Mouse (Mus musculus) embryo, embryonic 9.5 days (tissue): ENCODE measurements around the gene Kdelr3.

Experiments
- DNase-seq: peaks from one replicate; pipeline ENCODE4 v3.0.0-alpha.2; 2017; ENCODE audit errors: extremely low spot score

Gene Kdelr3

DNA sequence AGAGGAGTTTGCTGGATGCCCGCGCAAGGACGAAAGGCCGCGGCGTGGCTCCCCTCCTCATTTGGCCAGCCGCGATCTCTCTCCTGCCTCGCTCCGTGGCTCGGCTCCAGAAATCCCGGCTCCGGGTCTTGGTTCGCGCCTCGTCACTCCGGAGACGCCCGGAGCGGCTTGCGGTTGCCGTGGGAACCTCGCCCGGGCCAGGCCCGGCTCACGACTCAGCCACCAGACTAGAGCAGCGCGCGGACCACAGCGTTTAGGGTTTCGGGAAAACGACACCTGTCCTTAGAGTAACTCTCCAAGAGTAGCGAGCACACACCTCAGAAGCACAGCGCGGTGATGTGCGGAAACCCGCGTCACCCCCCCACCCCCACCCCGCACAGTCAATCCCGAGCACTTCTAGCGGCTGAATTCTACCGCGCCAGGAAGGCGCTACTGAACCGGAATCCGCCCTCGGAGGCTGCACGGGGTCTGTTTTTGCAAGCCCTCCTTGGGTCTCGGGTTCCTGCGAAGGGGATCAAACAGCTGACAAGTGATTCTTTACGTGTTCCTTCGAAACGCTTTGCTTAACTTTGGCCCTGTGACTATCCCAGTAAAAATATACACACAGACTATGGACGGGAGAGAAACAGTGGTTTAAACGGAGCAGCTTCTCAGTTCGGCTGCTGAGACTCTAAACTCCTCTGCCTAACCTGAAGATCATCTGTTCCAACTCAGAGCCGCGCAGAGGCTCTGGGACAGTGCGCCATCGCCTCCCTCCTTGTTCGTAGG lies 4.5 kb upstream of the Kdelr3 start:
- peak; percentile 78 for DNase-seq

DNA sequence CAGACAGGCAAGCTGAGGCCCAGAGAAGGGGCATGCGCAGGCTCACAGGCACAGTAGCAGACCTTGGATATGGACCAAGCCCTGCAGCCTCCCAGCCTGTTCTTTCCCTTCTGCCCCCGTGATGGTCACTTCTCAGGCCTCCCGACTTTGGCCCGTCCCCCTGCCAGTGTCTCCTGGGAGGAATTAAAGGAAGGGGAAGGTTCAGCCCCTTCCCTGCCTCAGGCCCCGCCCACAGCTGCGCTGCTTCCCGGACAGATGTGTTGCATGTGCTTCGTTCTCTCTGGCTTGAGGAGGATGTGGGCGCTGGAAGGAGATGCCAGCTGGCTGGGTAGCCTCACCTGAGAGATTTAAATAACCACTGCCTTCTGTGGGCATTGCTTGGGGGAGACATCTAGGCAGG lies 2.3 kb upstream of the Kdelr3 start:
- peak; percentile 53 for DNase-seq

DNA sequence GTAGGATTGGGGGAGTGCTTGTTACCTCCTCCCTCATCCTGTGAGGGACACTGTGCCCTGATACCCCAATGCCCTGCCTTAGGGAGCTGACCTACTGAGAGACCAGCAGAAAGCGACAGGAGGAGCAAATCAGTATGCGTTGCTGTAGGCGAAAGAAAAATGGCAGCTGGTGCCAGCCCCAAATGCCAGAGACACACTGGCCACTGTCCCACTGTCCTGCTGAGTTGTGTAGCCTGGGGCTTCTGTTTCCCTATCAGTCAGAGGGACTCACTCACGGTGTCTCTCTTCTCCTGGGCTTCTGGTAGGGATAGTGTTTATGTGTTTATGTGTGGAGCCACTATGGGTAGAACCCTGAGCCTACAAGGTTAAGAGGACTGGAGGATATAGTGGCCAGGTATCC lies 1.5 kb downstream of the Kdelr3 start:
- DNase-seq = no peak

DNA sequence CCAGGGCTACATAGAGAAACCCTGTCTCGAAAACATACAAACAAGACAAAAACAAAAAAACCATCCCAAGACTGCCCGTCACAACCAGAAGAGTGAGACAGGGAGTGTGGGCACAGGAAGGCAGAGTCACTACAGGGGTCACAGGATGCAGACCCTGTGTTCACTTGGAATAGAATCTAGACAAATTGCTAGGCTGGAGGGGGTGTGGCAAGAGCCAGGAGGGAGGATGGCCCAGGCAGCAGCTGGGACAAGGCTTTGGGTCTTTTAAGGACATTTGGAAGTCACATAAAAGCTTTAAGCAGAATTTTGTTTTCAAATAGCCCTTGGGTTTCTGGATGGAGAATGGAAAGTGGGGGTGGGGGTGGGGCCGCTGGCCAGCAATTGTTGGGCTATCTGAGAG lies 2.4 kb downstream of the Kdelr3 start:
- no peak for DNase-seq

DNA sequence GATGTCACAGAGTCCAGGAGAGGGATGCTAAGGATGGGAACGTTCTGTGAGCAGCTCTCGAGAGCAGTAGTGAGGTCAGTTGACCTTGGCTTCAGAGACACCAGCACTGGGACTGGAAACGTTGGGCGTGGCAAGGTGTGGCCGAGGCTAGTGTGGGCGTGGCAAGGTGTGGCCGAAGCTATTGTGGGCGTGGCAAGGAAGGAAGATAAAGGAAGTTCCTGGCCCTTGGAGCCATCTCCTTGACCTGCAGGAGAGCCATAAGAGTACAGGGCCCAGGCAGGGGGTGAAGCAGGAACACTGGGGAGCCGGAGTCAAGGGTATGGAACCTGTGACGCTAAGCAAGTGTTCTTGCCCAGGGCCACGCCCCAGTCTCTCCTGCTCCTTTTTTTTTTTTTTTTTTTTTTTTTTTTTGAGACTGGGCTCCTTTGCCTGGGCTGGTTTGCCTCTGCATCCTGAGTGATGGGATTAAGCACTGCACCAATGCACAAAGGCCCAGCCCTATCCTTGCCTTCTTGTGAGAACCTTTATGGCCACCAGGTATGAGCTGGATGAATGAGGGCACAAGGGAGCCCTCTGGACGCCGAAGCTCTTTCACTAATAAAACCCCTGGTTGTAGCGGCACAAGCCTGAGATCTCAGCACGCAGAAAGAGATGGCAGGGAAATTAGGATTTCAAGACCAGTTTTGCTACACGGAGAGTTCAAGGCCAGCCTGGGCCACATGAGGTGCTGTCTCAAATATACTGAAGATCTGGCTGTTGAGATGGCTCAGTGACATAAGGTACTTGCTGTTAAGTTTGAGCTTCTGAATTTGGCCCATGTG lies 3.4 kb downstream of the Kdelr3 start:
- DNase-seq = no peak

GRCm38 (mm10) chr15:79525564-79525963 lies 9.4 kb downstream of the Kdelr3 start:
- DNase-seq = no peak

DNA sequence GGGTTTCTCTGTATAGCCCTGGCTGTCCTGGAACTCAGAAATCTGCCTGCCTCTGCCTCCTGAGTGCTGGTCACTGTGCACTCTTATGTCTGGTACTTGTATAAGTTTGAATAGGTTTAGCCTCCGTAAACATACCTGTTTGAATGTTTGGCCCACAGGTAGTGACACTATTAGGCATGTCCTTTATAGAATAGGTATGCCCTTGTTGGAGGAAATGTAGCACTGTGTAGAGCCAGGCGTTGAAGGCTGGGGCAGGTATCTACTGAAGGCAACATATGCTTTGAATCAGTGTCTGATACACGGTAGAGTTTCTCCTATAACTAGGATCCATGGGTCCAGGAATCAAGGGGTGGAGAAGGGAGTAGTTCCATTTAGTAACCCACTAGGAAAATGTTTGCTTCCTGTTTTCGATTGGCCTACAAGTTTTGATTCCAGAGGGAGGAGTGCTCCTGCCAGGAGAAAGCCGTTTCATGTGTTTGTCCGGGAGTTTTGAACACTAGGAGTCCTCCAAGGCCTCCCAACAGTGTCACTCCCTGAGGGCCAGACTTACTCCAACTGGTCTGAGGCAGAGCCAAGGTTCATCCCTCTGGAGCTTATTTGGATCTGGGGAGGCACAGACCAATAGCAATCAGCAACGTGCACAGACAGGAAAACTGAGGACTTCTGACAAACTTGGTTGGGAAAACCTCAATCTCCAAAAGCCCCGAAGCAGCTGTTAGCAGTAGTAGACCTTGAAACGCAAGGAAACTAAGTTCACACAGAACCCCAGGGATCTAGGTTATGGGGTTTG lies 10.0 kb downstream of the Kdelr3 start:
- no peak for DNase-seq

- no peak for DNase-seq
These were observed 11.0 kb downstream of the Kdelr3 start for GRCm38 (mm10) chr15:79527192-79527591.

DNA sequence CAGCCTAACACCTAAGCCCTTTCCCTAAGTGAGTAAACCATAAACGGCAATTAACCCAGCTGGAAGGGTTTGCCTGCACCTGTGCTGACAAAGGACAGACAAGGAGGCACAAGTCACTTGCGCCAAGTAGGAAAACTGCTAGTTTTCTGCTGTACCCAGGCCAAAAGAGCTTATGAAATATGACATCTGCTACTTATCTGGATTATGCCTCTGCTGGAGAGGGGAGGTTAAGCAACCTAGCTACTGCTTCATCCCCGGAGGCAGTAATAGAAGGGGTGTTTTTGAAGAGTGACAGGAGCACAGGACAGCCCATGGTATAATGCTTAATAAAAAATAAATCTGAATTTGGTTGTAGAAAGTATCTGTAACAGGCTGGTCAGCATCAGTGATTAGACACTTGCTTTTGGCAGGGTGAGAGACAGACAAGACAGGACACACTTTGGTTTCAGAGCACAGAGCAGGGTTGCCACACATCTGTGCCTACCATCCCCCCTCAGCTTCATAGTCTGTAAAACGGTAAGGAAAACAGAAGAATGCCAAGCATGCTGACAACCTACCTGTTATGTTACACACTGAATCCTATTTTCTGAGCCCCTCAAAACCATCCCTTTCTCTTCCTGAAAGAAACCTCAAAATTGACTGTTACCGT lies 11.9 kb downstream of the Kdelr3 start:
- DNase-seq = no peak

GRCm38 (mm10) chr15:79529935-79530334 lies 13.7 kb downstream of the Kdelr3 start:
- no peak for DNase-seq

DNA sequence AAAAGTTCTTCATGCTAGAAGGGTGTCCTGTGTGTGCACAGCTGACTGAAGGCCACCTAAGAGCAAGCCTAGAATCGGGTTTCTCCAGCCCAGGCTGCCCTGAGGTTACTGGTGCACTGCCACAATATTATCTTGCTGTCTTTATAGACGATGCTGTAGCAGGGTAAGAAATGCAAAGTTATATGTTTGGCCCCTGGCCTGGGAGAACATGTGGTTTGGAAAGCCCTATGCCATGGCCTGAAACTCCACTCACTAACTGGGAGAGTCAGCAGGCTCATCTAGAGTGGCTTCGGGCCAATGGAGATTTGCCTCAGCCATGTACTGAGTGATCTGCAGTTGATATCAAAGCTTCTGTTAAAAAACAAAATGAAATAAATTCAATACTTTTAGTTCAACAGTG lies 17.6 kb downstream of the Kdelr3 start:
- DNase-seq = no peak

GRCm38 (mm10) chr15:79543968-79544367 lies 27.8 kb downstream of the Kdelr3 start:
- no peak for DNase-seq

- no peak for DNase-seq
These were observed 29.3 kb downstream of the Kdelr3 start for GRCm38 (mm10) chr15:79545496-79545895.

DNA sequence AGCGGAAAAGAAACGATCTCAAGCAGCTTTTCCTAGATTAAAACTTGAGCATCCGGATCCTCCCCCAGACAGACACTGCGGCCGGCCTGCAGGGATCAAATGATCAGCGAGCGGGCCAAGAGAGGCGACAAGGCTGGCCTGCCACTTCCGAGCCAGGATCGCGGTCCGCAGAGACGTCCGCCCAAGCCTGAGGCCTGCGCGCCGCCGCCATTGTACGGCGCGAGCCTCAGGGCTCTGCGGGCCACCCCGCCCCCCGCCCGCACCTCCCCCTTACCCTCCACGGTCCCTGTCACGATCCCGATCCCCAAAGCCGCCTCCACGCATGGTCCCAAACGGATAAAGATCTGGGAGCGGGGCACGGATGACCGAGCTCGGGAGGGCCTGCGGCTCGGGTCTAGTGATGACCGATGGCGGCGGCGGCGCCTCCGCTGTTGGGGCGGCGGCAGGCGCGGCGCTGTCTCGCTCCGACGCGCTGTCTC lies 29.7 kb downstream of the Kdelr3 start:
- no peak for DNase-seq

DNA sequence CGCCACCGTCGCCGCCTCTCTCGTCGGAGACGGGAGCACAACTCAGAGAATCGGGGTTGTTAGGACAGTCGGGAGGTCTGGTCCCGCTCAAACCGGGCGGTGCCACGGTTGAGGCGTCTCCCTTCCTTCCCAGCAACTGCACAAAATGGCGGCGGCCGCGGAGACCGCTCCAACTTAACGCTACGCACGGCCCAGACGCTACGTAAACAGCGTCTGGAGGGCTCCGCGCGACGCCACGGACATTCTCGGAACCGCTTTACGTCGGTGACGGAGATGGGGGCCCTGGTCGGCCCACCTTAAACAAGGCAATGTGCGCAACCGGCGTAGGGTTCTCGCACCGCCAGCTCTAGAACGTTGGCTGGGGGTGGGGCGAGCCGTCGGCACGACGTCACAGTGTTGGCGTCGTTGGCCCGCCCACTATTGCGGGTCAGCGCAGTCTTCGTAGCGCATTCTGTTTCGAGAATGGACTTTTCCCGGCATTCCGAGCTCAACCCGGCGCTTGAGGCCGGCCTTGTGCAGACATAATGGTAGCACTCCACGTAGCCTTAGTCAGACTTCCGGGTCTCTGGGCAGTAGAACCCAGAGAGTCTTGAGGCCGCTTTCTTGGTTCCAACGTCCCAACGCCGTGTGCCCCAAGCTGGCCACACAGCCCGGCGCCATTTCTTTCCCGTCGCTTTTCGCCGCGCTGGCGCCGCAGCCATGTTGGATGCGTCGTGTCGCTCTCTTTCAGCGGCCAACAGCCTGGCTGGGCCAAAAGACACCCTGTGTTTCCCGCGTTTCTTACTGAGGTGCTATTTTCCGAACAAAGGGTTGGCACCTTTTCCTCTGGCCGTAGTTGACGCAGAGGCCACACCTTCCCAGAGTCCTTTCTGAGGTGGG lies 30.4 kb downstream of the Kdelr3 start, which contains the start of gene Ddx17:
TSS of gene Ddx17 (minus strand) at position 332 of the 879 bp plus-strand sequence.
- peak; percentile 99 for DNase-seq

GRCm38 (mm10) chr15:79547289-79547820 lies 31.1 kb downstream of the Kdelr3 start:
- DNase-seq = no peak

DNA sequence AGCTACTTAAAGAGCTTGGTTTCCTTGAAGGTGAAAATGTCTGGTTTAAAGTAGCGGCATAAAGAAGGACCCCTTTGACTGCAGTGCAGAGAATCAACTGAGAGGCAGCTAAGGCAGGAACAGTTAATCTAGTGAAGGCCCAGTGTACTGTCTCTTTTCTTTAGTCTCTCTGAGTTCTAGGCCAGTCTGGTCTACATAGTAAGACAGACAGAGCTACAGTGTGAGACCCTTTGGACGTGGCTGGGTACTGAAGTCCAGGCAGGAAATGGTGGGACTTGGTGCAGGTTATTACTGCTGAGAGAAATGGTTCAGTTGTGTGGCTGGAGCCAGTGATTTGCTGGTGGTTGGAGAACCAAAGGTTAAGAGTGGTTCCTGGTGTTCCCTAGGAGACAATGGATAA lies 32.0 kb downstream of the Kdelr3 start:
- DNase-seq = no peak

DNA sequence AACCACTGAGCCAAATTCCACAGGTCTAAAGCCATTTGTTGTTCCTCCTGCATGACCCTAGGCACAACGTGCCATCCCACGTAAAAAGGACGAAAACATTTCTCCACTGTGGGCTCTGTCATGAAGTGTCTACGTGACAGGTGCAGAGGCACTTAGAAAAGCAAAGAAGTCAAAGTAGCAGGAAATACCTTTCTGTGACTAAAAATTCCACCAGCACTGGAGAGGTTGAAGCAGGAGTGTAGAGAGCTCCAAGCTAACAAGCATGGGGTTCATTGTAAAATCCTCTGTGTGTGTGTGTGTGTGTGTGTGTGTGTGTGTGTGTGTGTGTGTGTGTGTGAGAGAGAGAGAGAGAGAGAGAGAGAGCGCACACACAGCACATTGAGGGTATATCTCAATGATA lies 36.4 kb downstream of the Kdelr3 start:
- DNase-seq = no peak

DNA sequence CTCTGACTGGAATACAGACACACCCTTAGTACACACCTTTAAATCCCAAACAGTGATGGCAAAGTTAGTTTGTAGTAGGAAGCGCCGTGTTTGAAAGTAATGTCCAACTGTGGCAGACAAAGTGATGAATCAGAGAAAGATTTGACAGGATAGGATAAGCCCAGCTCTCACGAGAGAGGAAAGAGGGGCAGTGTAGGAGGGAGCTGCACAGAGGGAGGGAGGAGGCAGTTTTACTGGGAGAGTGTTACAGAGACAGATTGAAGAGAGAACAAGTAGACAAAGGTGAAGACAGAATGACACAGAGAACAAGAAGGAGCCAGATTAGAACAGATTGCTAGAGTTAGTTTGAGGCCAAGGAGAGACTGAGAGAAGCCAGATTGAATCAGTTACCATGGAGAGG lies 43.4 kb downstream of the Kdelr3 start:
- no peak for DNase-seq

- DNase-seq = no peak
These were observed 46.2 kb downstream of the Kdelr3 start for GRCm38 (mm10) chr15:79562417-79562816.
